Mouse (Mus musculus) heart, postnatal 0 days (tissue): ENCODE measurements at regions not wholly inside any gene's neighbourhood (a gene's known extent, or its start where the extent isn't known, plus 50 kb on each side); places are given as distances from the start of the nearest gene placed in this dataset.

Experiments
- CTCF ChIP-seq: IDR thresholded peaks from 2 replicates; pipeline ENCODE4 v1.5.1; 2016; ENCODE audit warnings: antibody characterized with exemption, control low read depth, low read depth
- EP300 ChIP-seq: IDR thresholded peaks from 2 replicates; pipeline ENCODE4 v1.6.1; 2016; ENCODE audit warnings: antibody characterized with exemption, low read depth

DNA sequence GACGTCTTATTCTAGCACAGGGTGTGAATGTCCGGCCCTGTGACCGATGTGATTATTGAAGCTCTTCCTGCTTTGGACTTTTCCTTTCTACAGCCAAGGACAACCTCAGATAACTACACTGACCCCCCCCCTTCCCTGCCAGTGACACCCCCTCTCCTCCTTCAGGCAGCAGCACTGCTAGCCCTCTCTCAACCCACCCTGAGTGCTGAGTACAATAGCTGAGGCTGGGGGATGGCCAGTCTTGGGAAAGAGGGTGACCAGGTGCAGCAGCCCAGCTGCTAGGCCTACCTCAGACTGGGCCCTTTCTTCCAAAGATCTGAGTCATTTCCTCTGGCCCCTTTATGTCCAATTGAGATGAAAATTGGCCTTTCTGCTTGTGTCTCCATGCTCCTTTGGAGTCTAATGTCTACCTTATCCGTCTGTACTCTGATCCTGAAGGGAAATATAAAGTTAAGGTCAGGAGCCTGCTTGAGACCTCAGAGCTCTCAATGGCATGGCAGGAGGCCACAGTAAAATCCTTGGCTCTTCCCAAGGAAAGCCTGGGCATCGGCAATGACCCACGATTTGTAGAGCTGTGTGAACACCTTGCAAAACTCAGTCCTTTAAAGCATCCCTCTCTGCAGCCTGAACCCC lies 73.7 kb downstream of the Barhl2 start:
- TF ChIP-seq CTCF (no peak), EP300 (no peak)
